Mouse (Mus musculus) heart, embryonic 12.5 days (tissue): ENCODE data around the gene Caly. TPM values are rescaled to one million over a fixed set of nuclear protein-coding genes. Genes with fewer than 3 reads are reported as not detected.

ENCODE experiments used
- ATAC-seq: fragments of 200-750 bp; cut with Nextera tagmentation; 2 replicates; pipeline ENCODE4 v1.8.0; 2017; ENCODE audit warnings: moderate TSS enrichment, moderate library complexity; ENCODE audit not compliant: insufficient number of reproducible peaks, low FRiP score
- H3K27ac ChIP-seq: fragments of 300-500 bp; sonication (generic); 2 replicates; pipeline ENCODE4 v1.5.1; 2016; ENCODE audit warnings: mild to moderate bottlenecking, moderate library complexity; ENCODE audit not compliant: poor library complexity, severe bottlenecking
- H3K27me3 ChIP-seq: fragments of 300-500 bp; sonication (generic); replicated peaks from 2 replicates; pipeline ENCODE4 v1.6.1; 2016; ENCODE audit warnings: mild to moderate bottlenecking, moderate library complexity
- H3K36me3 ChIP-seq: fragments of 300-500 bp; sonication (generic); 2 replicates; pipeline ENCODE4 v1.6.1; 2016; ENCODE audit warnings: mild to moderate bottlenecking, moderate library complexity
- H3K4me1 ChIP-seq: fragments of 300-500 bp; sonication (generic); replicated peaks from 2 replicates; pipeline ENCODE4 v1.6.1; 2016; ENCODE audit warnings: mild to moderate bottlenecking
- H3K4me2 ChIP-seq: fragments of 300-500 bp; sonication (generic); 2 replicates; pipeline ENCODE4 v1.6.1; 2016; ENCODE audit warnings: mild to moderate bottlenecking, moderate library complexity
- H3K4me3 ChIP-seq: fragments of 300-500 bp; sonication (generic); 2 replicates; pipeline ENCODE4 v1.5.1; 2016; ENCODE audit warnings: mild to moderate bottlenecking
- H3K9ac ChIP-seq: fragments of 300-500 bp; sonication (generic); 2 replicates; pipeline ENCODE4 v1.6.1; 2016; ENCODE audit warnings: mild to moderate bottlenecking, moderate library complexity
- H3K9me3 ChIP-seq: fragments of 300-500 bp; sonication (generic); replicated peaks from 2 replicates; pipeline ENCODE4 v1.6.1; 2016; ENCODE audit warnings: mild to moderate bottlenecking, moderate library complexity
- WGBS: fragments of 180-500 bp; shearing (Covaris S2); methylation state at CpG from one replicate; pipeline ENCODE4 v1.1.7; 2016; 5-methylcytosine and 5-hydroxymethylcytosine counted together
- polyA plus RNA-seq: library from polyadenylated mRNA; unstranded; fragments of >200 nt; fragmentation: Nextera tagmentation; extraction: Ambion mirVana; gene quantifications from 2 replicates; pipeline ENCODE4 v1.2.1, GENCODE M21; 2016

Gene Caly
- polyA plus RNA-seq = 0.36 and 0.59 TPM in 2 replicates

DNA sequence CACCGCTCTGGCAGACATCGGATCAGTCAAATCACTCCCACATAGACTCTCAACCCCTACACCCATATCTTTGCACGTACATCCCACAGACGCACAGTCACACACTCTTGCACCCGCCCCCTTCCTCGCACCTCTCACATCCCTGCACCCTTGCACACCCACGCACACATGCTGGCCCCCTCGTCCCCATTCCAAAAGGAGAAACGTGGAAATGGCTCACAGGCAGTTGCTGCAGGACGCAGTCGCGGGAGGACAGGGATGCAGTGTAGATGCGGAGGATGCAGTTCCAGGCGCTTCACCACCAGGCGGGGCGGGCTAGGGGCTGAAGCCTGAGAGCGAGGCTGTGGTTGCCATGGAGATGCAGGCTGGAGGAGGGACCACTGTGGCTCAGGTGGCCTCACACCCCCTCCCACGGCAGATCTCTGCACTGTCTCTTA is at the start of gene Caly:
Caly (minus strand) TSS at position 307 of the 437 bp plus-strand sequence.
- Histone ChIP-seq H3K4me1 (0 out of 2 replicates have a peak, but pooled peaks cover 7% of the 10 kb centered on the region), H3K36me3 (no peaks in the 10 kb centered on the region), H3K4me2 (no peak within 1 kb of the TSS), H3K4me3 (no peak within 1 kb of the TSS), H3K27me3 (peaks cover 56% of the 10 kb centered on the region), H3K9ac (no peak within 1 kb of the TSS), H3K27ac (no peak within 1 kb of the TSS), H3K9me3 (no peaks in the 10 kb centered on the region)
- WGBS = 9% methylated on average over 18 of the region's 18 CpGs
- 0 out of 2 replicates have a peak, but pooled peaks have one; percentile 23 for ATAC-seq

DNA sequence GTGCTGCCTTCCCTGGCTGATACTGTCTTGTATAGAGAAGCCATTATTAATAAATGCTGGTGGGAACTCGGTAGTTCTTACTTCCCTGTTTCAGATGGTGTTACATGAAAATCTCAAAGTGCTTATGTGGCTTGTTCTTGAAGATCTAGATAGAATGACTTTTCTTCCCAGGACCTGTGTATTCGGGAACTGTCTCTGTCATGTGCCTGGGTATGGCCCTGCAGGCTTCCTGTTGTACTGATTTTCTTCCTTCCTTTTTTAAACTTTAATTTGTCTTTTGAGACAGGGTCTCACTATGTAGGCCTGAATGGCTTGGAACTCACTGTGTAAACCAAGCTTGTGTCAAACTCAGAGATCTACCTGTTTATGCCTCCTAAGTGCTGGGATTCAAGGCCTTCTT is 45.6 kb upstream of the Caly start:
- no peak overlapping the region for H3K27ac ChIP-seq
- WGBS = 78% methylated on average over 2 of the region's 2 CpGs
- no peak overlapping the region for H3K4me3 ChIP-seq
- H3K4me1 ChIP-seq = peaks cover 3% of the 10 kb centered on the region; the same call in 1 of the 2 replicates
- peaks cover 25% of the 10 kb centered on the region for H3K36me3 ChIP-seq
- H3K9me3 ChIP-seq = no peaks in the 10 kb centered on the region
- no peaks in the 10 kb centered on the region for H3K27me3 ChIP-seq
- H3K9ac ChIP-seq = no peak overlapping the region
- no peak for ATAC-seq
- no peak overlapping the region for H3K4me2 ChIP-seq

DNA sequence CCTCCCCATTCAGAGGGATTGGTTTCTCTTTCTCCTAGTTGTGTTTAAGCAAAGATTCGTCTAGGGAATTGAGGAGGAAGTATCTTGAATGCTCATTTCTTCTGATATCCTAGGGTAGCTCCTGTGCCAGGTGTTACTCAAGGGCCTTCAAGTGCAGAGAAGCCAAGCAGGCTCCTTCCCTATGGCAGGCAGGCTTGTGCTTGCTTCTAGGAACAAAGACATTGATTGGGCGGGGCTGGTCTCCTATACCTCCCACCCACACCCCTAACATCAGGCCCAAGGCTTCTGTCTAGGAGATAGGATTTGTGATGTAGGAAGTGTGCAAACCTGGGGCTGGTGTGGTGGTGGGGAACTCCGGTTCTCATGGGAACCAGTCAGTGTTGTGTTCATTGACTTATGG is 44.6 kb upstream of the Caly start:
- H3K27ac ChIP-seq = no peak overlapping the region
- no peaks in the 10 kb centered on the region for H3K9me3 ChIP-seq
- no peak overlapping the region for H3K9ac ChIP-seq
- no peak for ATAC-seq
- H3K36me3 ChIP-seq = peaks cover 21% of the 10 kb centered on the region
- H3K4me3 ChIP-seq = no peak overlapping the region
- H3K4me1 ChIP-seq = peaks cover 3% of the 10 kb centered on the region; the same call in 1 of the 2 replicates
- H3K27me3 ChIP-seq = no peaks in the 10 kb centered on the region
- 88% methylated on average over 3 of the region's 3 CpGs for WGBS
- no peak overlapping the region for H3K4me2 ChIP-seq

DNA sequence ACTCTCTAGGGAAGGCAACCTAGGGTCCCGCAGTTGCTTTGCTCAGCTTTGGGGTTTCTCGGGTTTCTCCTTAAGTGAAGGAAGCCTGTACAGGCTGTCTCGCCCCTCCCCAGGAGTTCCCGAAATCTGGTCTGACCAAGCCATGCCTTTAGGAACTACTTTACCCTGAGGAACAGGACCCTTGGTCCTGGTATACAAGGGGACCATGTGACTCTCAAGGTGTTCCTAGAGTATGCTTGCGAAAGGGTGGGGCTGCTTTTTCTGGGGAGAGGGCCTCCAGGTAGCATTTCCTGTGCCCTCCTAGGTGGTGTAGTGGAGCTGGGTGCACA is 43.6 kb upstream of the Caly start:
- Histone ChIP-seq H3K4me3 (peak overlapping the region; percentile 71), H3K9ac (peak overlapping the region; percentile 80), H3K4me1 (peaks cover 3% of the 10 kb centered on the region; the same call in 1 of the 2 replicates), H3K36me3 (peaks cover 17% of the 10 kb centered on the region), H3K4me2 (peak overlapping the region; percentile 80), H3K27ac (no peak overlapping the region), H3K9me3 (no peaks in the 10 kb centered on the region), H3K27me3 (no peaks in the 10 kb centered on the region)
- 6% methylated on average over 5 of the region's 5 CpGs for WGBS
- ATAC-seq = peak; percentile 16

DNA sequence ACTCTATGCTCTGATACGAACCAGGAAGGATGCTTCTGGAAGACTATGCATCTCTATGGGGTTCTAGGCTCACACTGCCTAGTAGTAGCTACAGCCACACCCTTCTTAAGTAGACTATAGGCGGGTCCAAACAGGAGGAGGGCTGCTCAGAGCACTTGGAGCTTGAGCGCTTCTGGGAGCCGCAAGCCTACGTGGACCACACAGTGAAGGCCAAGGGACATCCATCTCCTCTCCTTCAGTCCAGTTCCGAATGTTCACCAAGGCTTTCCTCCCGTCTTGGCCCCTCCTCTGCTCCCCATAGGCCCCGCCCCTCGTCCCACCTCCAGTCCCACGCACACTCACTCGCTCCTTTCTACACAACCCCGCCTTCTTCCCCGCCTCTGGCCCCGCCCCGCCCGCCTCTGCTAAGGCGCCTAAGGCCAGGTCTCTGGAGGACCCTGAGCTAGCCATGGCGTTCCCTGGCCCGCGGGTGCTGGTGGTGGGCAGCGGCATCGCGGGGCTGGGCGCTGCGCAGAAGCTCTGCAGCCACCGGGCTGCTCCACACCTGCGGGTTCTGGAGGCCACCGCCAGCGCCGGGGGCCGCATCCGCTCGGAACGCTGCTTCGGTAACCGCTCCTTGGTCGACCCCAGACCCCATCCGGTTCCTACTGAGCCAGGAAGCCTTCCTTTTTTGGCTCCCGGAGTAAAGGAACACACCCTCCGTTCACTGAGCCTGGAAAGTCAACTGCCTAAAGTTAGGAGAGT is 43.1 kb upstream of the Caly start:
- Histone ChIP-seq H3K4me2 (peak overlapping the region; percentile 80), H3K36me3 (peaks cover 11% of the 10 kb centered on the region), H3K9ac (peak overlapping the region; percentile 80), H3K27me3 (no peaks in the 10 kb centered on the region), H3K9me3 (no peaks in the 10 kb centered on the region), H3K27ac (no peak overlapping the region), H3K4me1 (peaks cover 3% of the 10 kb centered on the region; the same call in 1 of the 2 replicates), H3K4me3 (peak overlapping the region; percentile 71)
- ATAC-seq = peak; percentile 99
- WGBS = 2% methylated on average over 39 of the region's 40 CpGs

DNA sequence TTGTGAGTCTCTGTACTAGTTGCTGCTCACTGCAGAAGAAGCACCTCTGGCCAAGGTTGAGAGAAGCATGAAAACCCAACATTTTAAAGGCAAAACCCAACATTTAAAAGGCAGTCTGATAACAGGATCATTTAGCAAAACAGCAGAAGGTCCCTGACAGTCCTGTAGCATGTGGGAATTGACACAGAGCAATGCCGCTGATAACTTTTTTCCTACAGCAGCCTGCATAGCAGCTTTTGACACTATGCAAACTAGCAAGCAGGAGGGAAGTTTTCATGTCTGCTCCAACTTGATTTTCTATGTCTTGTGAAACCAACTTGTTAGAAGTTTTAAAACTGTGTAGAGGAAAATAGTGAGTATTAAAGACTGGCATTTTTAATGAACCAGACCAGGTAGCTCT is 42.0 kb upstream of the Caly start:
- no peak overlapping the region for H3K4me2 ChIP-seq
- no peak overlapping the region for H3K4me3 ChIP-seq
- H3K9me3 ChIP-seq = peaks cover 3% of the 10 kb centered on the region; the same call in 1 of the 2 replicates
- peaks cover 3% of the 10 kb centered on the region; the same call in 1 of the 2 replicates for H3K36me3 ChIP-seq
- H3K27ac ChIP-seq = no peak overlapping the region
- 81% methylated on average over 1 of the region's 1 CpGs for WGBS
- no peaks in the 10 kb centered on the region for H3K27me3 ChIP-seq
- ATAC-seq = no peak
- H3K9ac ChIP-seq = no peak overlapping the region
- peaks cover 3% of the 10 kb centered on the region; the same call in 1 of the 2 replicates for H3K4me1 ChIP-seq

DNA sequence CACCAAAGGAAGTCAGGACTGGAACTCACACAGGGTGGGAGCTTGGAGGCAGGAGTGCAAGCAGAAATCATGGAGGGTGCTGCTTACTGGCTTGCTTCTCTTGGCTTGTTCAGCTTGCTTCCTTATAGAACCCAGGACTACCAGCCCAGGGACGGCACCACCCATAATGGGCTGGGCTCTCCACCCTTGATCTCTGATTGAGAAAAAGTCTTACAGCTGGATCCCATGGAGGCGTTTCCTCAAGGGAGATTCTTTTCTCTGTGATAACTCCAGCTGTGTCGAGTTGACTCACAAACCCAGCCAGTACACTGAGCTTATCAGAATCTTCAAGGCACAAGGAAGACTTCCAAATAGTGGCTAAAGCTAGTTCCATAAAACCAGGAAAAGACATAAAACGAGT is 40.4 kb upstream of the Caly start:
- Histone ChIP-seq H3K4me3 (no peak overlapping the region), H3K9me3 (peaks cover 3% of the 10 kb centered on the region; the same call in 1 of the 2 replicates), H3K9ac (no peak overlapping the region), H3K4me2 (no peak overlapping the region), H3K27ac (no peak overlapping the region), H3K36me3 (no peaks in the 10 kb centered on the region), H3K27me3 (no peaks in the 10 kb centered on the region), H3K4me1 (peaks cover 3% of the 10 kb centered on the region; the same call in 1 of the 2 replicates)
- ATAC-seq = no peak
- WGBS = 16% methylated on average over 4 of the region's 4 CpGs

DNA sequence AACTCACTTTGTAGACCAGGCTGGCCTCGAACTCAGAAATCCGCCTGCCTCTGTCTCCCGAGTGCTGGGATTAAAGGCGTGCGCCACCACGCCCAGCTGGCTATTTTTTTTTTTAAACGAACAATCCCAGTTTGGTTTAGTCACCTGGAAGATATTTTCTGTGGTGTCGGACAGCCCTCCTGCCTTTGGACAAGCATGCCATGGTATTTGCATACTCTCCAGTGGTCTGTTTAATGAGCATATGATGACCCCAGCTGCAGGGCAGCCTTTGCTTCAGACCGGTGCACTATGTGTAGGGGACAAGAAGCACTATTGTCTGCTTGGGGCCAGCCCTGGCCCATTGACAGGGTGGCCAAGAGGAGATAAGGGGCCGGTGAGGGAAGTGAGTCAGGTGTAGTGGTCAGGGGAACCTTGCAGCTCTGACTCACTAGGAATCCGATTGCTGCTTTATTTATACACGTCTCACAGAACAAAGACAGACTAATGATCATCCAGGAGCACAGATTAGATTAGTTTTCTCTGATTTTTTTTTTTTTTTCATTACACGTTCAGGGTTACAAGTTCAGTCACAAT is 39.1 kb upstream of the Caly start:
- H3K36me3 ChIP-seq = no peaks in the 10 kb centered on the region
- H3K9me3 ChIP-seq = peaks cover 3% of the 10 kb centered on the region; the same call in 1 of the 2 replicates
- H3K27me3 ChIP-seq = no peaks in the 10 kb centered on the region
- no peak overlapping the region for H3K27ac ChIP-seq
- no peak overlapping the region for H3K4me3 ChIP-seq
- ATAC-seq = no peak
- H3K4me1 ChIP-seq = 0 out of 2 replicates have a peak, but pooled peaks cover 6% of the 10 kb centered on the region
- 68% methylated on average over 13 of the region's 13 CpGs for WGBS
- H3K4me2 ChIP-seq = no peak overlapping the region
- no peak overlapping the region for H3K9ac ChIP-seq

DNA sequence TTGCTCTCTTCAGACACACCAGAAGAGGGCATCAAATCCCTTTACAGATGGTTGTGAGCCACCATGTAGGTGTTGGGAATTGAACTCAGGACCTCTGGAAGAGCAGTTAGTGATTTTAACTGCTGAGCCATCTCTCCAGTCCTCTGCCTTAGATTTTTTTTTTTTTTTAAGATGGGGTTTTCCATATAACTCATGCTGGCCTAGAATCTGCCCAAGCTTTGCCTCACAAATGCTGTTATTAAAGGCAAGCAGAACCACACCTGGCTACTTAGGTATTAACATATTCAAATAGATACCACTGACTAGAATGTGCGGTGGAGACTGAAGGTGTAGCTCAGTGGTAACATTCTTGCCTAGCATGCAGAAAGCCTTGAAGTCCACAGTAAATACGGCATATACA is 38.1 kb upstream of the Caly start:
- H3K4me2 ChIP-seq = no peak overlapping the region
- H3K4me3 ChIP-seq = no peak overlapping the region
- peaks cover 3% of the 10 kb centered on the region; the same call in 1 of the 2 replicates for H3K9me3 ChIP-seq
- H3K36me3 ChIP-seq = no peaks in the 10 kb centered on the region
- no peak for ATAC-seq
- no peaks in the 10 kb centered on the region for H3K27me3 ChIP-seq
- WGBS = 81% methylated on average over 2 of the region's 2 CpGs
- no peak overlapping the region for H3K27ac ChIP-seq
- H3K9ac ChIP-seq = no peak overlapping the region
- H3K4me1 ChIP-seq = peaks cover 3% of the 10 kb centered on the region; the same call in 1 of the 2 replicates

DNA sequence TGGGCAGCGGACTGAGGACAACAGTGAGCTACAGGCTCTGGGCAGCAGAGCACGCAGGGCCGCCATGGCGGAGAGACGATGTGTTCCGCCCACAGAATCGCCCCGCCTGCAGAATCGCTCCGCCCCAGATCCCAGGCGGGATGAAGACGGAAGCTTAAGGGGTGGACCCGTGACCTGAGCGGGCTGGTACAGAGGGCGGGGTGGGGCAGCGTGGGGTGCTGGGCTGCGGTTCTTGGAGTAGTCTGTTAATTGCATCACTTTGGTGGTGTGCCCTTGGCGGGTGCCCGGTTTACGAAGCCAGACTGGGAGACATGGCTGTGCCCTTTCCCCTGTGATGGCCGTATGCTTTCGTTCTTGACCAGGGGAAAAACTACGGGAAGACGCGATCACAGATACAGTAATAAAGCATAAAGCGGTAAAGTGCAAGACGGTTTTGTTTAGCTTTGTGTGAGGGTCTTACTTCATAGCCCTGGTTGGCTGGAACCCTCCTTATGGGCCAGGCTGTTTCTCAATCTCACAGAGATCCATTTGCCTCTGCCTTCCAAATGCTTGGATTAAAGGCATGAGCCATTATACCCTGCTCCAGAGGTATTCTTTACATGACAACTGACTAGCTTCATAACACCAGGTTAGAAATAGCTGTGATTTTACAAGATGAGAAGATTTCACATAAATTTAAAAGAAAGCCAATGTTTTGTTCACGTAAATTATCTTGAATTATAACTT is 34.1 kb upstream of the Caly start, which contains the start of gene Echs1:
Echs1 (minus strand) TSS at position 148 of the 726 bp plus-strand sequence.
- Histone ChIP-seq H3K36me3 (peaks cover 15% of the 10 kb centered on the region), H3K4me2 (peak within 1 kb of the TSS; percentile 86), H3K27ac (peak within 1 kb of the TSS; percentile 84), H3K4me3 (peak within 1 kb of the TSS; percentile 80), H3K27me3 (no peaks in the 10 kb centered on the region), H3K4me1 (peaks cover 10% of the 10 kb centered on the region; the same call in 1 of the 2 replicates), H3K9me3 (peaks cover 3% of the 10 kb centered on the region; the same call in 1 of the 2 replicates), H3K9ac (peak within 1 kb of the TSS; percentile 83)
- WGBS = 5% methylated on average over 28 of the region's 28 CpGs
- ATAC-seq = peak; percentile 97
